Mouse (Mus musculus): ENCODE data around the gene Diexf.

The Diexf gene

DNA sequence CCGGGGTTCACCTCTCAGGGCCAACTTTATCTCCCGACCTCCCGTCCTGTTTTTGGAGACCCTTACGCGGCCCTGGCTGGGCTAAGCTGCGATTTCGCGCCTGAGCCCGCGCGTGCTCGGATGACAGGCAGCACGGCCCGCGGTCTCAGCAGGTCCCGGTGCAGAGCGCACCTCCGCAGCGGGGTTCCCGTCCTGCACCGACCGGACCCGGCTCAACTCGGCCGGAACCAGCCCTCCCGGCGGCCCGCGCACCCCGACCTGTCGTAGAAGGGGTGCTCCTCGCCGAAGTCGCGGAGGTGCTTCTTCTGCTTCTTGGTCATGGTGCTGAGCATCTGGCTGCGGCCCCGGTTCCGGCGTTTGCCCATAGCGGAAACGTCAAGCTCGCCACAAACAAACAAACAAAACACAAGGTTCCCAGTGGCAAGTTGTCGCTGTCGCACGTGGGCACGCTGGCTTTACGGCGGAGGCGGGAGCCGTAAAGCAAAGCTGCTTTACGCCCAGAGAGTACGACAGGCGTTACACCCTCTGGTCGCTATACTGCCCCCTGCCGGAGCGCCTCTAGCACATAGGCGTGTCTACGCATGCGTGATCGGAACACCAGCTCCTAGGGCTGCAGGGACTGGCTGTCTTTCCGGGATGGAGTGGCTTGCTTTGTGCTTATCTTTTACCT is at the start of gene Diexf:
Diexf (minus strand) TSS at position 487 of the 670 bp plus-strand sequence.
- peak; percentile 99 for DNase-seq (ENCODE audit: low read depth, low spot score)

DNA sequence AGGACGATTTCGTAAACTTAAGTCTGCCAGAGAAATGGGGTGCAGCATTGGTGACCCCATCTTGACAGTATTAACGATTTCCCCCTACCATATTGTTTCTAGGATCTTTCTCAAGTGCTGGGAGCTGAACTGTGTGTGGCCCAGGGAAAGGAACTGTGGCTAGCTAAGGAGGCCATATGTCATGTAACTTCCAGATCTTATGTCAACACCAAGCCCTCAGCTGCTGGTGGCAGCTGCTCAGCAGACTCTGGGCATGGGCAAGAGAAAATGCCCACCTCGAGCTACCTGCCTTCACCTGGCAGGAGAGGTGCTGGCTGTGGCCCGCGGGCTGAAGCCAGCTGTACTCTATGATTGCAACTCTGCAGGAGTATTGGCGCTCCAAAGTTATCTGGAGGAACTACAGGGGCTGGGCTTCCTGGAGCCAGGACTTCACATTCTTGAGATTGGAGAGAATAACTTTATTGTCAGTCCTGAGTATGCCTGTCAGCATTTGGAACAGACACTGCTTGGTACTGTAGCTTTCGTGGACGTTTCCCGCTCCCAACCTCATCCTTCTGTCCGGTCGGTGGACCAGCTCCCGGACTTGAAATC is 44.2 kb upstream of the Diexf start:
- DNase-seq (ENCODE audit: low read depth, low spot score): no peak

- DNase-seq (ENCODE audit: low read depth, low spot score): no peak
These were observed 43.7 kb upstream of the Diexf start for GRCm38 (mm10) chr1:193173810-193174129.

DNA sequence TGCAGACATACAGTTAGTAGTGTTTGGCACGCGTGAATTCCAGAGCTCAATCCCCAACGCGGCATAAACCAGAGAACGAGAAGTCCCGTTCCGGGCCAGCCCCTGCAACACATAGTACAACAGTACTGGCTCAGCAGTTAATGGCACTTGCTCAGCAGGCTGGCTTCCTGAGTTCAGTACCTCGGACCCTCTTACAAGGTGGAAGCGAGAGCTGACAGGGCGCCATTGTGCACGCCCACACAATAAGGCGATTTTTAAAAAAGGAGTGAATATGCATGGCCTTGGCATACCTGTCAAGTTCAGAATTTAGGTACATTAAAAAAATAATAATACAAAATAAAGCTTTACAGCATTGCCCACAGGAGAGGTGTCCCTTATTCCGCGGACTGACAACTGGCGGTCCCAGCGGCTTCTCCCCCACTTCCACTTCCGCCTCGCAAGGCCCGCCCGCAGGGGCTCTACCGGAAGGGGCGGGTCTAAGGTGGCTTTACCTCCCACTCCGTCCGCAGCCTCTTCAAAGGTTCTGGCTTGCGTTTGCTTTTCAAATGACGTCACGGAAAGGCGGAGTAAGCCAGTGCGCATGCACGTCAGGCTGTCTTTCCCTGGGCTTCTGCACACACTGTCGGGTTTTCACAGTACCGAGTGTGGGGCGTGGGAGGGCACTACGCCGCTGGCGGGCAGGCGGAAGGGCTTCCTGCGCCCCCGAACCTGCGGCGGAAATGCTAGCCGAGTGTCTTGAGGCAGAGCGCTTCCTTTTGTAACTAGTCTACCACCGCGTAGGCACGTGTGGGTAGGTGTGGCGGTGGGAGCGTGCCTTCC is 43.1 kb upstream of the Diexf start:
- peak; percentile 99 for DNase-seq (ENCODE audit: low read depth, low spot score)

DNA sequence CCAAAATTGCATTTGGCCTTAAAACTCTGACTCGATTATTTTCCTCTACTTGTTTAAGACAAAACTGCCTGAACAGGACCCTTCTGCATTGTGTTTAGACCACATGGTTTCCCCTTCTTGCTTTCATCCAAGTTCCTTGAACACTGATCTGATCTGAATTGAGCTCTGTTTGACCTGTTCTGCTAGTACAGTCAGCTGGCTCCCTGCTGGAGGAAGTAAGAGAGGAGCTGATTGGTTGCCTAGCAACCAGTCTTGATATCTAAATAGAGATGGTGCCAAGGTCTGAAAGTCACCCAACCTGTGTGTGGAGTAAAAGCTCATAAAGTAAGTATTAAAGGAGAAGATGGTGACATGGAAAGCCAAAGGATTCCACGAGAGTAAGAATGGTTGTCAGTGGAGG is 39.8 kb upstream of the Diexf start:
- no peak for DNase-seq (ENCODE audit: low read depth, low spot score)

- DNase-seq (ENCODE audit: low read depth, low spot score): no peak
These were observed 39.2 kb upstream of the Diexf start for GRCm38 (mm10) chr1:193169228-193169627.

- DNase-seq (ENCODE audit: low read depth, low spot score): no peak
These were observed 37.7 kb upstream of the Diexf start, which contains the start of gene A130010J15Rik for GRCm38 (mm10) chr1:193167746-193168145. Gene A130010J15Rik, plus strand, starts transcription at chr1:193168046.

GRCm38 (mm10) chr1:193160317-193161032 is 30.4 kb upstream of the Diexf start:
- DNase-seq (ENCODE audit: low read depth, low spot score): peak; percentile 20

- no peak for DNase-seq (ENCODE audit: low read depth, low spot score)
These were observed 29.5 kb upstream of the Diexf start for GRCm38 (mm10) chr1:193159613-193160012.

DNA sequence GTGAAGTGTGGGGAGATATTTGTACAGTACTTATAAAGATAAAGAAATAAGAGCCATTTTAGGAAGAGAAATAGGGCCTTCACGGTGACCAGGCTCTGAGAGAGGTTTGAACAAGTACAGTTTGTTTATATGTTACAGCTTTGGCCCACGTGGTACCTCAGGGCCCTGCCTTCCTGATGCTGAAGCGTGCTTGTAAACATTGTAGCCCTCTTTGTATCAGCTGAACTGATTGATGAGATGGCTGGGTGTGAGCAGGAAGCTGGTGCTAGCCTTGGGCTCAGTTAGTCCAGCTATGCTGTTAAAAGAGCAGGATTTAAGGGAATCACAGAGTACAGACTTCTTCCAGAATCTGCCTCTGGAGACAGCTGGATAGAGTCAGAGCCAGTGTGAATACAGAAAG is 29.1 kb upstream of the Diexf start:
- DNase-seq (ENCODE audit: low read depth, low spot score): no peak

- DNase-seq (ENCODE audit: low read depth, low spot score): no peak
These were observed 27.0 kb upstream of the Diexf start for GRCm38 (mm10) chr1:193157111-193157492.

DNA sequence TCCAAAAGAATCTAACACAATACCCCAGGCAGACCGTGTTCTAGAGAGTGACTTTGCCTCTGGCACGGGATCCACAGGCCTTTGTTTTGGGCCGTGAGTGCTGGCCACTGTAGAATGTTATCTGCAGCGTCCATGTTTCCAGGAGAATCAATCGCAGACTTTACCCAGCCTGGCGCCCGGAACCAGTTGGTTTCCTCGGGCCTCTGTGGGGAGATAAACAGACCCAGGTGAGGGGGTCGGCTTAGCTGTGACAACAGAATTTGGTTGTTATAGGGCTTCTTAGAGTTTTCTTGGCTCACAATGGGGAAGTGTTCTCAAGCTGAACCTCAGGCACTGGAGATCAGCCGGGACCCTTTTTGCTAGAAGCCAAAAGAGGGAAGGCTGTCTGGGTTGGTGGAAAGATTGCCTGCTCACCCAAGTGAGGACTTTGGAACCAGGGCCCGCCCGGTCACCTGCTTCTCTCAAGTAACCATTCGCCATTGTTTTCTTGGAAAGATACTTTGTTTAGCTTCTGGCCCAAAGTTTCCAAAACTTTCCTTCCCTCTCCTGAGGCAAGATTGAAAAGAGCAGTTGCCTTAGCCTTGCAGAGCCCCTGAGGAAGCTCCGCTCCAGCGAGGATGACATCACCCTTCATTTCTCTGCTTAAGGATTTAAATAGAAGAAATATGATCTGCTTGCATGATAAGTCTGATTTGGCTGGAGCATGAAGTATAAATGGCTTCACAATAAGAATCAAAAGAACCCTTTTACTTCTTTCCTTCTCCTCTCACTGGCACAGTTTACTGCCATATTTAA is 26.4 kb upstream of the Diexf start:
- no peak for DNase-seq (ENCODE audit: low read depth, low spot score)

GRCm38 (mm10) chr1:193153561-193153960 is 23.5 kb upstream of the Diexf start:
- DNase-seq (ENCODE audit: low read depth, low spot score): no peak

DNA sequence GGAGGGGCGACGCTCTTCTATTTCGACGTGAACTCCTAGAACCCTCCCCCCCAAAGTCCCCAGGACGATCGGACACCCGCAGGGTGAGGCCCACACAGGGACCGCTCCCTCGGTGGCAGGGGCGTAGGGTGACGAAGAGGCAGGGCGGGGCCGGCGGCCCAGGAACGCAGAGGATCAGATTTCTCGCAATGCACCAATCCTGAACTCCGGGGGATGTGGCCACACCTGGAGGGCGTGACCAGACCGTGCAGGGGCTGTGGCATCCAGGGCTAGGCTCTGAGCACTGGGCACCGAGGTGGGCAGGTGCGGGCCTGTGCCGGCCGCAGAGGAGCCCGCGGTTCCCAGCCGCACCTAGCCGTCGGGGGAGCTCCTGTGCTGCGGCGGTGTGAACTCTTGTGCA is 22.8 kb upstream of the Diexf start, which contains the start of gene Irf6:
Irf6 (plus strand) TSS at position 240 of the 400 bp plus-strand sequence.
- DNase-seq (ENCODE audit: low read depth, low spot score): peak; percentile 31

DNA sequence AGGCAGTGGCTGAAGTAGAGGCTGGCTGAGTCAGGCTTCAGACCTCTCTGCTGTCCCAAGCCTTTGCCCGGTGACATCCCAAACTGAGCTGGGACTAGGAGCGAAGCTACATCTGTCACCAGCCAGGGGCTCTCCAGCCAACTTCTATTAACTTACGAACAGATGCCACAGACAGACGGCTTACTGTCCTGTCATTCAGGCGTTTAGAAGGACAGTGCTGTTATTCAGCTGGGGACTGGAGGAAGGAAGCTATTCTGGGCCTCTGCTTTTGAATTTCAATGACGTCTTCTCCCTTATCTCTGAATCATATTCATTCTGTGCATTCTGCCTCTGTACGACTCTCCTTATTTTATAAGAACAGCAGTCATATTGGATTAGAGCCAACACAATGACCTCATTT is 21.1 kb upstream of the Diexf start:
- DNase-seq (ENCODE audit: low read depth, low spot score): no peak

GRCm38 (mm10) chr1:193149231-193149630 is 19.2 kb upstream of the Diexf start:
- no peak for DNase-seq (ENCODE audit: low read depth, low spot score)

DNA sequence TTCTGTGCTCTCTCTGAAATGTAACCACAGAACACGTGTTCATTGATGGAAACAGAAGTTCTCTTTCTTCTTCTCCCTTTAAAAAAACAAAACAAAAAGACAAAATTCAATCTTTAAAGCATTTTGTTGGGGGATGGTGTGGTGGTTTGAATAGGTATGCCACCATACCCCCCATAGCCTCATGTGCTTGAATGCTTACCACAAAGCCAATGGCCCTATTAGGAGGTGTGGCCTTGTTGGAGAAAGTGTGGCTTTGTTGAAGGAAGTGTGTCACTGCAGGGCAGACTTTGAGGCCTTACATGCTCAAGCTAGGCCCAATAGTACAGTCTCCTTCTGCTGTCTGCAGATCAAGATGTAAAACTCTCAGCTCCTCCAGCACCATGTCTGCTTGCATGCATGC is 16.3 kb upstream of the Diexf start:
- DNase-seq (ENCODE audit: low read depth, low spot score): no peak

GRCm38 (mm10) chr1:193145101-193145500 is 15.0 kb upstream of the Diexf start:
- no peak for DNase-seq (ENCODE audit: low read depth, low spot score)

GRCm38 (mm10) chr1:193144516-193144915 is 14.4 kb upstream of the Diexf start:
- no peak for DNase-seq (ENCODE audit: low read depth, low spot score)

- DNase-seq (ENCODE audit: low read depth, low spot score): no peak
These were observed 12.5 kb upstream of the Diexf start for GRCm38 (mm10) chr1:193142517-193143062.

GRCm38 (mm10) chr1:193141118-193141517 is 11.0 kb upstream of the Diexf start:
- no peak for DNase-seq (ENCODE audit: low read depth, low spot score)

Measured in embryo, embryonic 11.5 days (tissue).